In the genomic region with DNA sequence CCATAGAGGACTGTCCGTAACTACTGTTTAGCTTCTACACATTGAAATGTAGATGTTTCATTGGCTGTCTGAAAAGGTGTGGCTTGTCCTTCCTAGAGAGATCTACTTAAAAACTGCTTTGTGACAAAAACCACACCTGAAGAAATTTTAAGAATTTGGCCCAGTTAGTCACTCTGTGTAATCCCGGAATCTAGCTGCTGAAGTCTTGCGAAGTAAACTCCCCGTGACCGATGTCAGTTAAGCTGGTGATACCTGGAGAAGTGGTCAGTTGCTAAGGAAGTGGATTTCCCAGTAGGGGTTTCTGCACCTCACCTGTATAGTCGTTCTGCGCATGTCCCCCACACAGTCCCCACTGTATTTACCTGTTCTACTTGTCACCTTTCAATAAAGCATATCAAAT, we compare ENCODE assay signal across 10 mouse cellular contexts. TPM values are rescaled to one million over a fixed set of nuclear protein-coding genes. Genes with fewer than 3 reads are reported as not detected.
A peak's percentile ranks its signal among the peaks of the same experiment; 100 is the strongest.
DNase-seq lines count a peak whose midpoint lies in the region; ATAC-seq and TF ChIP-seq lines count a peak whose summit lies in the region.
"Had no signal": no experiment of that assay in that cellular context is flagged by ENCODE, and none has a peak within 500 bp of the region (broad histone marks: within the 10 kb centered on the region; RNA-seq: fewer than 3 reads in every experiment).

No protein-coding gene starts in this region.

- peak overlapping the region; percentile 98 for H3K9ac ChIP-seq in heart, embryonic 13.5 days
- H3K9ac ChIP-seq in ES-Bruce4 (ENCODE audit: low read depth, poor library complexity, severe bottlenecking), result peak overlapping the region; percentile 88; the same call in 1 of the 2 replicates
- no peak overlapping the region for H3K9ac ChIP-seq in hindbrain, embryonic 11.5 days (ENCODE audit: low read depth, low read length)
- no peak overlapping the region for H3K9ac ChIP-seq in liver, embryonic 16.5 days (ENCODE audit: low read depth, low read length)

- peak overlapping the region; percentile 100 for H3K27ac ChIP-seq in heart, embryonic 13.5 days (replicated peaks)
- H3K27ac ChIP-seq in ES-Bruce4 (ENCODE audit: insufficient read depth, low read length), result 0 out of 2 replicates have a peak overlapping the region, but pooled peaks have one; percentile 26
- no peak overlapping the region for H3K27ac ChIP-seq in hindbrain, embryonic 11.5 days (ENCODE audit: low read depth, low read length)
- H3K27ac ChIP-seq in liver, embryonic 16.5 days (ENCODE audit: low read length), result no peak overlapping the region; the same call in 1 of the 2 replicates

- peaks cover 25% of the 10 kb centered on the region for H3K4me1 ChIP-seq in heart, embryonic 13.5 days
- H3K4me1 ChIP-seq in ES-Bruce4 (ENCODE audit: control insufficient read depth, insufficient read depth, low read length), result peaks cover 2% of the 10 kb centered on the region
- H3K4me1 ChIP-seq in hindbrain, embryonic 11.5 days (replicated peaks; ENCODE audit: control insufficient read depth, insufficient read depth, low read length), result no peaks in the 10 kb centered on the region
- peaks cover 19% of the 10 kb centered on the region for H3K4me1 ChIP-seq in liver, embryonic 16.5 days (ENCODE audit: control insufficient read depth, low read depth, low read length)

- TF ChIP-seq POLR2A in ES-Bruce4 (IDR thresholded peaks at IDR 0.05; ENCODE audit: insufficient read depth, low read length), result no peak

- peak overlapping the region; percentile 75 for H3K4me3 ChIP-seq in heart, embryonic 13.5 days
- H3K4me3 ChIP-seq in ES-Bruce4 (ENCODE audit: low read depth, low read length), result peak overlapping the region; percentile 86; the same call in 1 of the 2 replicates
- peak overlapping the region; percentile 75; the same call in 1 of the 2 replicates for H3K4me3 ChIP-seq in hindbrain, embryonic 11.5 days (ENCODE audit: low read depth, low read length)
- H3K4me3 ChIP-seq in liver, embryonic 16.5 days (ENCODE audit: low read depth, low read length), result 0 out of 2 replicates have a peak overlapping the region, but pooled peaks have one; percentile 92

- no peaks in the 10 kb centered on the region for H3K9me3 ChIP-seq in heart, embryonic 13.5 days
- H3K9me3 ChIP-seq in ES-Bruce4 (replicated peaks; ENCODE audit: control insufficient read depth, insufficient read depth, low read length, poor library complexity, severe bottlenecking), result no peaks in the 10 kb centered on the region
- no peaks in the 10 kb centered on the region for H3K9me3 ChIP-seq in hindbrain, embryonic 11.5 days (ENCODE audit: control insufficient read depth, low read length)
- no peaks in the 10 kb centered on the region for H3K9me3 ChIP-seq in liver, embryonic 16.5 days (replicated peaks; ENCODE audit: control insufficient read depth, low read length)

- H3K36me3 ChIP-seq in heart, embryonic 13.5 days, result peaks cover 21% of the 10 kb centered on the region
- H3K36me3 ChIP-seq in ES-Bruce4 (ENCODE audit: control insufficient read depth, insufficient read depth, low read length, poor library complexity, severe bottlenecking), result peaks cover 26% of the 10 kb centered on the region
- 0 out of 2 replicates have a peak, but pooled peaks cover 5% of the 10 kb centered on the region for H3K36me3 ChIP-seq in hindbrain, embryonic 11.5 days (ENCODE audit: control insufficient read depth, insufficient read depth, low read length)
- H3K36me3 ChIP-seq in liver, embryonic 16.5 days (ENCODE audit: control insufficient read depth, insufficient read depth), result peaks cover 20% of the 10 kb centered on the region

- DNase-seq in heart, adult 18-20 months, result no peak
- no peak for DNase-seq in hindbrain, embryonic 11.5 days (ENCODE audit: low spot score)
- no peak for DNase-seq in thymus, postnatal 25 days
- no peak for DNase-seq in embryo, embryonic 11 days
- DNase-seq: adrenal gland, adult 8-10 months; kidney, adult 11 months had no signal

- peak overlapping the region; percentile 97 for H3K4me2 ChIP-seq in heart, embryonic 13.5 days
- H3K4me2 ChIP-seq in hindbrain, embryonic 11.5 days (replicated peaks; ENCODE audit: low read depth, low read length), result peak overlapping the region; percentile 66; the same call in 1 of the 2 replicates
- peak overlapping the region; percentile 90; the same call in 1 of the 2 replicates for H3K4me2 ChIP-seq in liver, embryonic 16.5 days (ENCODE audit: low read depth, low read length)

- no peaks in the 10 kb centered on the region for H3K27me3 ChIP-seq in heart, embryonic 13.5 days (replicated peaks)
- no peaks in the 10 kb centered on the region for H3K27me3 ChIP-seq in ES-Bruce4 (ENCODE audit: control insufficient read depth, insufficient read depth, low read length, poor library complexity, severe bottlenecking)
- H3K27me3 ChIP-seq in hindbrain, embryonic 11.5 days (ENCODE audit: control insufficient read depth, insufficient read depth, low read length), result no peaks in the 10 kb centered on the region
- H3K27me3 ChIP-seq in liver, embryonic 16.5 days (ENCODE audit: control insufficient read depth, insufficient read depth, low read depth, low read length), result no peaks in the 10 kb centered on the region

- ATAC-seq in heart, embryonic 13.5 days (ENCODE audit: extremely low read depth, insufficient number of reproducible peaks, low FRiP score, low TSS enrichment), result no peak
- ATAC-seq in hindbrain, embryonic 11.5 days (ENCODE audit: low FRiP score), result no peak
- ATAC-seq in liver, embryonic 16.5 days (ENCODE audit: low read depth), result no peak
- ATAC-seq in inflammation-experienced regulatory T-cells, adult 6 months, result no peak

- 85% methylated on average over 7 of the region's 7 CpGs for WGBS in heart, embryonic 13.5 days
- 93% methylated on average over 7 of the region's 7 CpGs for WGBS in hindbrain, embryonic 11.5 days
- WGBS in liver, embryonic 16.5 days (ENCODE audit: insufficient replicate concordance), result 92% methylated on average over 7 of the region's 7 CpGs

- no peak for TF ChIP-seq EP300 in ES-Bruce4 (IDR thresholded peaks at IDR 0.05; ENCODE audit: insufficient read depth, low read depth, low read length)

- no peak for TF ChIP-seq CTCF in ES-Bruce4 (IDR thresholded peaks at IDR 0.05; ENCODE audit: low read depth, low read length)

RNA-seq across cellular contexts. Expression of a gene that starts 49.3 kb away (rescaled TPM):
- polyA plus RNA-seq in heart, embryonic 13.5 days (2015; fragmentation: Nextera tagmentation; extraction: Ambion mirVana), result 12.2 and 13.6 TPM in 2 replicates
- 1 to 10 TPM in 1 of 2 experiments, under 1 TPM in 1; 0.75 to 1.1 TPM for total RNA-seq in heart, adult 18-20 months (2021)
- 6.1 and 6.4 TPM in 2 replicates for polyA plus RNA-seq in ES-Bruce4 (2011; ENCODE audit: insufficient read depth, insufficient read length, low read depth, missing spikeins)
- 46.1 TPM in 2 replicates for polyA plus RNA-seq in hindbrain, embryonic 11.5 days (2014; fragmentation: Nextera tagmentation; extraction: Ambion mirVana)
- 0.61 and 0.79 TPM in 2 replicates for polyA plus RNA-seq in liver, embryonic 16.5 days (2015; fragmentation: Nextera tagmentation; extraction: Ambion mirVana)
- polyA plus RNA-seq in inflammation-experienced regulatory T-cells, adult 6 months (2017; shearing (Covaris generic)), result 10 to 100 TPM in 1 of 3 experiments, 1 to 10 TPM in 2; 1.5 to 11.1 (median 2.5) TPM

Comparison
In these comparisons a context has a peak if more than half of its experiments do, and no peak if none do; other contexts are left out.
1. H3K27ac ChIP-seq: peak in heart, embryonic 13.5 days (single experiment) and ES-Bruce4 (single experiment); none in hindbrain, embryonic 11.5 days (single experiment) and liver, embryonic 16.5 days (single experiment).
2. H3K9ac ChIP-seq: peak in heart, embryonic 13.5 days (single experiment) and ES-Bruce4 (single experiment); none in hindbrain, embryonic 11.5 days (single experiment) and liver, embryonic 16.5 days (single experiment).
3. Peak in every context shown above with its lines, with median percentiles within 50 percentile points of each other: H3K4me2 ChIP-seq and H3K4me3 ChIP-seq.